Mouse (Mus musculus) adrenal gland, postnatal 10 days (tissue): ENCODE data around the gene Msi2. TPM values are rescaled to one million over a fixed set of nuclear protein-coding genes. Genes with fewer than 3 reads are reported as not detected.
A peak's percentile ranks its signal among the peaks of the same experiment; 100 is the strongest.

ENCODE experiments used
- DNase-seq: peaks from one replicate; pipeline ENCODE4 v3.0.0; 2021; ENCODE audit warnings: mixed read lengths
- total RNA-seq, 2 experiments: library from RNA; stranded (reverse); gene quantifications; 2 replicates each; pipeline ENCODE4 v1.2.3; 2021

The Msi2 gene
- total RNA-seq, 2 experiments from 2014 or later: 149 to 152 TPM

DNA sequence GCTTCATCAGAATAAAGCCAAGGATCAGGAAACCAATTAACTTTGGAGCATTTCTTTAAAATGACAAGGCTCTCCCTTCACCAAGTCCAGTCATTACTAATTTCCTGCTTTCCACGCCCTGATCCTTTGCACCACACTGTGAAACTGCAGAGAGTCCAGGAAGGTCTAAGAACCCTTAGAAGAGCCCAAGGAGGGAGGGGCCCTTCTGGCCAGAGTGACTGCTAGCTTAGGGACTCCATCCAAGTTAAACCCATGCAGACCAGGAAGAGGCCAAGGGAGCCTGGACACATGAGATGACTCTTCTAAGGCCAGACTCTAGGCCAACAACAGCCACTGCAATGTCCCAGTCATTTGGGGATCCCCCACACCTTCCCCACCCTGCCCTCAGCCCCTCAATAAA is 83.7 kb downstream of the Msi2 start:
- DNase-seq: no peak

DNA sequence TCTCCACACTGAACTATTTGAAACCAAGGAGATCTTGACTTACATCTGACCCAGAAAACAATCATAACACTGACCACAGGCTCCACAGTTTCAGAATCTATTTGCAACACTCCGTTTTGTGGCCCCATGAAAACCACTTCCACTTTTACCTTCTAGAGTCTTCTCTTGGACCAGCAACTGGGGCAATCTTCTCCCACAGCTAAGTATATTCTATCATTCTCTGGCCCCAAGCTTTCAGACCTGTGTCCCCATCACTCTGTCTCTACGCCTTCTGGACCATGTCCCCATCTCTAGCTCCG is 86.4 kb downstream of the Msi2 start:
- DNase-seq: no peak

DNA sequence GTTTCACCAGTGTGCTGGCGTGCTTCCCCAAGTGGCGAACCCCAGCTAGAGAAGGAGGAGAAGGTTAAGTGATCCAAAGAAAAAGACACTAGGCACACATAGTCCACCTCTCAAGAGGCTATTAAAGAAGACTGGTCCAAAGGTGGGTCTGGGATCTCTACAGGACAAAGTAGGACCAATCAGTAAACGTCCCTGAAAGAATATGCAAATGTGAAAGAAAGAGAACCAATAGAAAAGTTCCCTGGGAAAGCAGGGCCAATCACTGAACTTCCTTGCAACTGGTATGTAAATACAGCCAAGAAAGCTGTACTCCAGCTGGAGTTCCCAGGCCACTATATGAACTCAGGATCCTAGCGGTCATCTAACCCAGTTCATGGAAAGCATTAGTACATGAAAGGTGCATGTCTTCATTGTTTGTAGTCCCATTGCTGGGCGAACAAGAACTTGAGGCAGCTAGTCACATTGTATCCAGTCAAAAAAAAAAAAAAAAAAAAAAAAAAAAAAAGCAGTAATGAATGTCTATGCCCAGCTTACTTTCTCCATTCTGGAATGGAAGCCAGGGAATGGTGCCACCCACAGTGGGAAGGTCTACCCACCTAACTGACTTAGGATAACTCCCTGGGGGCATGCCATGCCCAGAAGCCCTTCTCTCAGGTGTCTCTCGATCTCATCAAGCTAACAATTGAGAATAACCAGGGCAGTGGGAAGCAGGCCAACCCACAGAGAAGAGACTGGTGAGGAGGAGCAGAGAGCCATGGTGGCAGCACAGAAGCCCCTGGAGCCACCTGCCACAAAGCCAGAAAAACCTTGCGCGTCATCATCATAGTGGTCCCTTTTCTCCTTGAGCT is 87.0 kb downstream of the Msi2 start:
- no peak for DNase-seq

DNA sequence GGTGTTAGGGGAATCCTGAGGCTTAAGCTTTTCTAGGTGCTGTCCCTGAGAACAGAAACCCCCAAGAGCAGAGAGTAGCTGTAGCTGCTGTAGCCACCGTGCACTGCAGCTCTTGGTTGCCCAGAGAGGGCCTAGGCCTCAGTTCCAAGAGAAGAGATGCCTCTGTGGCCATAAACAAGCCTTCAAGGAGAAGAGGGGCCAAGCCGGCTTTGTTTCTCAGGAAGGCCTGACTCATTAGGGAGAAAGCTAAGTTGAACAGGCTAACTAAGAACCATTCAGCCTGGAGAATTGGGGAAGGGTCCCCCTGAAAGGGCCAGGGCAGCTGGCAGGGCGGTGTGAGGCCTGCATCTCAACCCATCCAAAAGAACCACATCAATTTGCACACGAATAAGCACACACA is 88.7 kb downstream of the Msi2 start:
- no peak for DNase-seq

DNA sequence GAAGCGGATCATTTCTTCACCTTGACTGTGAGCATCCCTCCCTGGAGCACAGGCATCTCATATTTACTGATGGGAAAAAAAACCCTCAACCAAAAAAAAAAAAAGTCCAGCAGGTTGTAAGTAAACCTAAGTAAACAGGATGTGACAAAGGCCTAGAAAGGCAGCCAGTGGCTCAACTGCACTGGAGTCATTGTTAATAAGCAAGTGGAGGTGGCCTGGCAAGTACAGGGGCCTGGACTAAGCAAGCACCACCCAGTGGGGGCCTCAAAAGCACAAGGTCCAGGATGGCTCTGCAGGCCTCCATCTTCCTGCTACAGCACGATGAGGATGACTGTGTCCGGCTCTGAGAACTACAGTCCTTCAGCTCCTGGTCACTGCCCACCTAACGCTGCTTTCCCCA is 89.1 kb downstream of the Msi2 start:
- DNase-seq: no peak

DNA sequence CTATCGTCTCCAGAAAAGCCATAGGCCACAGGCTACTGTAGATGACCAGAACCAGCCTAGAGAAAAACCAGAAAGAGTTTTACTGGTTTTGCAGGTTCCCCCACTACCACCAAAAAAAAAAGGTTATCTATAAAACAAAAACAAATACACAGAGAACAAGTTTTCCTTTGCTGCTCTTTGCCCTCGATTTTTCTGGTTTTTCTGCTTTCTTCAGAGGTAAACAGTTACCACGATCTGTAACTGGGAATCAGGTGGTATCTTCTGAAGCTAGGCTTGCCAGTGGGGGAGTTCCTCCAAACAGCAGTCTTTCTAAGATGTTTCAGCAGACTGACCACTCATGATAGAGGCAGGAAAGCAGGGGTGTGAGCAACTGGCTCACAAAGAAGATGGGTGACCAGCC is 89.6 kb downstream of the Msi2 start:
- DNase-seq: no peak

DNA sequence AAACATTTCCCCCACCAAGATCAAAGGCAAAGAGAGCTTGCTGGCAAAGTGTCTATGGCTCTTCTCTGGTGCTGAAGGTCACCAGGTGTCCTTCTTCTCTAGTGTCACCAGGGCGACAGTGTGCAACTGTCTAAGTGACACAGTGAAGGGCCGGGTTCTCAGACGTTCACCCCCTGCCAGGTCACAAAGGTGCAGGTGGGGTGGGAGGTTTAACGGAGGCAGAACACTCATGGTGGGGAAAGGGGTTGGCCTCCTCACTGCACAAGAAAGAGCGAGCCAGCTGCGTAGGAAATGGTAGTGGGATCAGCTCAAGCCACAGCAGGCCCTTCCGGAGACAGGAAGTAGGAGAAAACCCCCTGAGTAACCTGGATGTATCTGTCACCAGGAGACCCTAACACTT is 91.0 kb downstream of the Msi2 start:
- no peak for DNase-seq

DNA sequence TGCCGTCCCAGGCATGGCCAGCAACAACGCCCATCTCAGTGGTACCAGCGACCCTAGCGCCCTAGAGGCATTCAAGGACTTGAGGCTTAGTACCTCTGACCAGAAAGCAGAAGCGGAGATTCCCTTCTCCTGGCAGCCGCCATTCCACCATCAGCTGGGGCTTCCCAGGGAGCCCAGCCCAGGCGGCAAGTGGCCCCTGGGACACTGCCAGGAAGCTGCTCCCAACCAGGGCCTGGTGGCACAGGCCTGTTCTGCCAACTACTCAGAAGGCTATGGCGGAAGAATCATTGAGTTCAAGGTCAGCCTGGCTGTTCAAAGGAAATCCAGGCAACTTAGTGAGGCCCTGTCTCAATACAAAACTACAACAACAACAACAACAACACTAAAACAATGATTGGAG is 91.7 kb downstream of the Msi2 start:
- peak; percentile 65 for DNase-seq

DNA sequence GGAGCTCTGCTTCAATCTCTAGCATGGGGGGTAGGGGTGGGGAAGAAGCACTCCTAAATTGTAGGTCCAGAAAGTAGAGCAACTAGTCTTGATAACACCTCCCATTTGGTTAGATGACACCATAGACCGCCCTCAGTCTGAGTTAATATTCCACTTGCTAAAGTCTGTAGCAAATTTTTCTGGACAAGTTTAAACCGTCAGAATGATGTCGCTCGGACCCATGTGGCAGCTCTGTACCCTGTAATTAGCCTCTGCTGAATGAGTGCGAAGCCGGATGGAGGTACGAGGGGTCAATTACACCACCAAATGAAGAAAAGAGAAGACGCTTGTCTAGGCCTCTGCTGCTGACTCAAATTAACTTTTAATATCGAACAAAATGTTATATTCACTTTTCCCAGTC is 92.3 kb downstream of the Msi2 start:
- DNase-seq: no peak

DNA sequence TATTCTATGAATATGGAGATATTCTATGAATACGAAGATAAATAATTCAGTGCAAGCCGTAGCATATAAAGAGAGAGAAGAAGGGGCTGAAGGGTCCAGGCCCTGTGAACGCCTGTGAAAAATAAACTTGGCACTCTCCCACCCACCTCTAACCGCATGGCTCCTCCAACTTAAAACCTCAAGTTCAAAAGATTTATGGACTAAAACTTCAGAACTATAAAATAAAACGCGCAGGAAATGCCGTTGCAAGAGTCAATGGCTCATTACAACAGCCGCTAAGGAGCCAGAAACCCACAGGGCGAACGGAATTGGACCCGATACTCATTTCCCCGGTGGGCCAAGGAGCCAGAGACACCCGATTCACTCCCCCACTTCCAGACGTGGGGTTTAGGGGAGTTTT is 93.2 kb downstream of the Msi2 start:
- no peak for DNase-seq

DNA sequence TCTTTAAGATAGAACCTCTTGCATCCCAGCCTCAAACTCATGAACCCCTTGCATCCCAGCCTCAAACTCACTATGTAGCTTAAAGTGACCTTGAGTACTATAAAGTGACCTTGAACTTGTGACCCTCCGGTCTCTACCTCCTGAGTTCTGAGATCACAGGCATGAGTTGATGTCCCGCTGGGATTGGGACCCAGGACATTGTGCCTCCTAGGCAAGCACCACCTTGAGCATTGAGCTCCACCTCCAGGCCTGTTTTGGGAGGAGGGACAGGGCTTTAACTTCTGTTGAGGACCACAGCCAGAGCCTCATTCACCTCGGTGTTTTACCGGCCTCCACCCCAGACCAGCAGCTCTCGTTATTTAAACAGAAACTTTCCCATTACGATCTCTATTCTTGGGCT is 93.7 kb downstream of the Msi2 start:
- DNase-seq: no peak

DNA sequence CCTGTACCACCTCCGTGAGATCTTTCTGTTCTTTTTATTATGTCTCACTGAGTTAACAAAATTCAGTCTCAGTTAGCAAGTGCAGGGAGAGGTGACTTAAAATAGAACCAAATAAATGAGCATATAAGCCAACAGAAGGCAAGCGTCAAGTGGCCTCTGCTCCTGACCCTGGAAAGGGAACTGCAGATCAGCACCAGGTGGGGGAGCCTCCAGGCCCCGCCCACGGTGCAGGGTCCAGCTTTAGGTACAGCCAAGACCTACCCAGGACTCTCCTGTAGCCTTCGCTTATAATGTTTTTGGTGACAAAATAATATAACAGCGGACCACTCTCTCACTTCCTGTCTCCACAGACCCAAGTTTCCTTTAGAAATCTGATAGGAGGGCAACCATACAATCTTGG is 94.6 kb downstream of the Msi2 start:
- DNase-seq: no peak

DNA sequence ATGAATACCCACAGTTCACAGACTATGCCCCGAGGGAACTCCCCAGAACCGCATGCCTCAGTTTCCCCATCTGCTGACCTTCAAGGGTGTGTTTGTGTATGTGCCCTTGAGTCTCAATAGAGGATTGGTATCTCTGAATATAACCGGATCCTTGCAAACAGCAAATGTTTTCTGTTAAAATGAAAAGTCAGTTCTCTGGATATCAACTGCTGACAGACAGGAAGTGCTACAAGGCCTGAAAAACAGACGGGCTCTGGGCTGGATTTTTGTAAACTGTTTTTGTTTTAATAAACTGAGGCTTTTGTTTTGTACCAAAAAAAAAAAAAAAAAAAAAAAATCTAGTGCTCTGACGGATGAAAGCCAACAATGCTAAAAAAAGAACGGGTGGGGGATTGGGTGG is 95.8 kb downstream of the Msi2 start:
- DNase-seq: no peak

DNA sequence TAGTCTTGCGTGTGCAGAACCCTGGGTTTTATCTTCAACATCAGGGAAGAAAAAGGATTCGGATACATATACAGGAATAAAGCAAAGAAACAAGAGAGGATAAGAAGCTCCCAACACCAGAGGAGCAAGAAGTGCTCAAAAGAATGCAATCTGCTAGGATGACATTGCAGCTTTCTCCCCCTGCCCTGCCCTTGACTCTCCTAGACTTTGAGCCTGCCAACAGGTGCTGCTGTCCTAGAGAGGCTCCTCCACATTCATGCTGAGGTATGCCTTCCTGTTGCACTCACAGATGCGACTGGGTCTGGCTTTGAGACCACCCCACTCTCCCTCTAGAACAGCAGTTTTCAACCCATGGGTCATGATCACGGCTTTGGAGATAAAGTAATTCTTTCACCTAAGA is 96.5 kb downstream of the Msi2 start:
- DNase-seq: no peak

DNA sequence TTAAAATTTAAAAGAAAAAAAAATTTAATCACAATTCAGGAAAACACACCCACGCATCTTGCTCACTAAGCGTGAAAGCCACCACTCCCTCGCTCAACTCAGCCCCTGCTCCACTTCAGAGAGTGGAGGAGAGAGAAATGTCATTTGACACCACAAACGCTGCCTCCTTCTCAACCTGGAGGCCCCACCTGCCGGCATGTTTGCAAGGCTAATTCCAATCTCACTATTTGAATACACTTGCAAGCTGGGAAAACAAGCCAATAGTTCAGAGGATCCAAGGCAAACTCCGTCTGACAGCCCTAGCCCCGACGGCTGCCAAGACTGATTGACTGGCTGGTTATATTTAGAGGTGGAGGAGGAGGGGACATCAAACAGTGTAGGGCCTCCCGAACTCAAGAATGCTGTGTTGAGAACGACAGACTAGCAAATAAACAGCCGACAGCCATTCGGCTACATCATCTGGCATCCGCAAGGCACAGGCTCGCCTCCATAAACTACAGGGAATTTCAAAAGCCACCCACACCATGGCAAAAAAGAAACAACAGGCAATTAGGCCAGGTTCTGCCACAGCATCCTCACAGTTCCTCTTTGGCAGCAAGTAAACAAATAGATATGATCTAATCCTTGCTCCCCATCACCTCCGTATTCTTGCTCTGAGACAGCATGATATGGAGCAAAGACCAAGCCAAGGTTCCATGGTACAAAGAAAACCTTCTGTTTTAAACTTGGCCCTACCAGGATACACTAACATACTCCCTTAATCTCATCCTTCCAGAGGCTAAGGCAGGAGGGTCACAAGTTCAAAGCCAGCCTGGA is 97.9 kb downstream of the Msi2 start:
- DNase-seq: no peak

DNA sequence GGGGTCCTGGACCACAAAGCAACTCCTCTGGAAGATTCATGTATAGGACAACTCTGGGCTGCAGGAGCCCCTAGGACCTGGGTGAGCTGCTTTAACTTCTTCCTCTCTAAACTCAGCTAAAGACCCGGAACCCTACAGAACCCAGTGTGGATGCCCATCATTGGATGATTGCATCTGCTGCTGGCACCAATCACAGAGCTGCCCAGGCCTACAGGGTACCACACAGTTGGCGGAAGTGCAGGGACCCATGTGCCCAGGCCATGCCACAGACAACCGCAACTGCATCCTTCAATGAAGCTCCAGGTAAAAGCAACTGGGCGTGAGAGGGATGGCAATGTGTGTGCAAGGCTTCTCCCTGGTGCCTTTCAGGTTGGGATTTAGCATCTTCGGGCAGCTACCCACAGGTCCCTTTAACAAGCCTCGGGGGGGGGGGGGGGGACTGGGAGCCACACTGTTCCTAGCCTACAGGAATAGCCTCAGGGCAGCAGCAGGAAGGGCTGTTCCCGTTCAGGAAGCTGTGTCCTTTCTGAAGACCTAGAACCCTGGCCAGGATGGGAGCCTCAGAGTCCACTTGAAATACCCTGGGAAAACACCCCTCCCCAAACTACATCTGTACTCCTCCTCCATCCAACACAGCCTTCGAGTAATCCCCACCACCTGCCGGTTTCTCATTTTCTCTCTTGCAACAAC is 98.7 kb downstream of the Msi2 start:
- no peak for DNase-seq

DNA sequence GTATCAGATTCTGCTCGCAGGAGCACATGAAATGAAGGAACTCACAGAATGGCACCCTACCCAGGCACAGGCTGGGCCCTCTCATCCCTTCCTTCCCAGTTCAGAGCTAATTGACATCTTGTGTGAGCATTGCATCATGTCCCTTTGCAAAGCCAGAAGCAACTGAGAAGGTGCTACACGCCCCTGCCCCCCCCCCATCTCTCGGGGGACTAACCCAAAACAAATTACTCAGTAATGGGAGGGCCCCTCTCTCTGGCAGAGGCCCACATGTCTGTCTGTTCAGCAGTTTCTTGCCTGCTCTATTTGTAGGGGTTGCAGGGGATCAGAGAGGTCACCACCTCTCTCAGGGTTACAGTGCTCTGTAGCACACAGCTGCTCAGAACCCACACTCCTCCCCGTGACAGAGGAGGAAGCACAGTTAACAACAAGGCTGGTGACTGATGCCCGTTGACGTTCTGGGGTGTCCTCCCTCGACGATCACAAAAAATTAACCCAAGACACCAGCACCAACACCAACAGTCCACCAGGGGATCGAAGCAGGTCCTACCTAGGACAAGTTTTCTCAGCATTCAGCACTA is 99.5 kb downstream of the Msi2 start:
- peak; percentile 66 for DNase-seq

DNA sequence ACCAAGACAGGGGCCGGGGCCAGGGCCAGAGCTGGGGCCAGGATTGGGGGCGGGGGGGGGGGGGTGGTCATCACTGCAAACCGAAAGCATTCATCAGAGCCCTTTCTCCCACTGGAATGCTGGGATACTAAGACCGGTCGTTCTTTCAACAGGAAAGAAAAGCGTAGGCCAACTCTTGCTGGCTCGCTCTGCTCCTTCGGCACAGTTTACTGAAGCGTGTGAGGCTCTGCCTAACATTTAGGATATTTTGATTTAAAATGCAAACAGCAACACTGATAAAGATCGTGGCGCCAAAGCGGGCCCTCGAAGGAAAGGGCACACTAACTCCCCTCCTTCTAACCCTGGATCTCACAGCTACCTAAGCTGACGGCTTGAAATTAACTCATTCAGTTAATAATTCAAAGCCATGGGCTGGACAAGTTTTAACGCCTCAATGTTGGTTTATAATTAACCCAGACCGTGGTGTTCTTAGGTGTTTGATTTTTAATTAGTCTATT is 100.3 kb downstream of the Msi2 start:
- no peak for DNase-seq

DNA sequence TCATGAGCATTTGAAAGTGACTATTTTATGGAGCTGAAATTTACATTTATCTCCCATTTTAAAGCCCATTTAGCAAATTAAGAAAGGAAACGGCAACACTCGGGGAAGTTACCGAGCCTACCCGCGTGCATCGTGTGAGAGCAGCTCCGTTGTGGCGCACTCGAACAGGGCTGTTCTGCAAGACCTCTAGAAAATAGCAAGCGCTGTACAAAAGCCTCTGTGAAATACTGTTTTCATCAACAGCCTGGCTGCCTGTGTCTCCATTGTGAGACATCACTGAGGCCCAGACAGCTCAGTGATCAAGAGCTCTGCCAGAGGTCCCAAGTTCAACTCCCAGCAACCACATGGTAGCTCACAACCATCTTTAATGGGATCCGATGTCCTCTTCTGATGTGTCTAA is 100.9 kb downstream of the Msi2 start:
- no peak for DNase-seq

DNA sequence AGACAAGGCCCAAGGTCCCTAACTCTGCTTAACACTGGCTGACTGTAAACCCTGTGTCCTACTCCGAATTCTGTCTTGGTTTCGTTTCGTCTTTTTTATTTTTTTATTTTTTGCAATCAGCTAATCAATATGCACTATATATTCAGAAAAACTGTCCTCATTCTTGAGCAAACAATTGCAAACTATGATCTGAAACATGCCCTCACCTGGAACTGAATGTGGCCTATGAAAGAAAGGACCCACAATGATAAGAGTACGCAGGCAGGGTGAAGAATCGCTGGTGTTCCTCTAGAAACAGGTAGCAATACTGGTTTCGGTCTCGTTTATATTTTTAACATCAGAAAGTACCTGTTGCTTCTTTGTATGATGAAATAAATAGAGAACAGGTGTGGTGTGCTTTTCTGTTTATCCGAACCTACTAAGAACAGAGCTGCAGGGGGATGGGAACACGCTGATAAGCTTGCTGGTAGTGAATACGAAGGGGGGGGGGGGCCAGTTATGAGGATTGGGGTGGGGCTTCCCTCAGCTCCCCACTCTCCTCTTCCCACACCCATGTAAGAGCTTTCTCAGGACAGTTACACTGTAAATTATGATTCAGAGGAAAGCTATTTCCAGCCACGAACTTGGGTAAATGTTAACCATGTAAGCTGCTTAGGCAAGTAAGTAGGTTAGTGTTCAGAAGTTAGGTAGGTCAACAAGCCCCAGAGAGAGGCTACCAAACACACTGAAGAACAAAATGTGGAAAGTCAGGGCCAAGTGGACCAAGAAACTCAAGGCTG is 103.6 kb downstream of the Msi2 start:
- no peak for DNase-seq

DNA sequence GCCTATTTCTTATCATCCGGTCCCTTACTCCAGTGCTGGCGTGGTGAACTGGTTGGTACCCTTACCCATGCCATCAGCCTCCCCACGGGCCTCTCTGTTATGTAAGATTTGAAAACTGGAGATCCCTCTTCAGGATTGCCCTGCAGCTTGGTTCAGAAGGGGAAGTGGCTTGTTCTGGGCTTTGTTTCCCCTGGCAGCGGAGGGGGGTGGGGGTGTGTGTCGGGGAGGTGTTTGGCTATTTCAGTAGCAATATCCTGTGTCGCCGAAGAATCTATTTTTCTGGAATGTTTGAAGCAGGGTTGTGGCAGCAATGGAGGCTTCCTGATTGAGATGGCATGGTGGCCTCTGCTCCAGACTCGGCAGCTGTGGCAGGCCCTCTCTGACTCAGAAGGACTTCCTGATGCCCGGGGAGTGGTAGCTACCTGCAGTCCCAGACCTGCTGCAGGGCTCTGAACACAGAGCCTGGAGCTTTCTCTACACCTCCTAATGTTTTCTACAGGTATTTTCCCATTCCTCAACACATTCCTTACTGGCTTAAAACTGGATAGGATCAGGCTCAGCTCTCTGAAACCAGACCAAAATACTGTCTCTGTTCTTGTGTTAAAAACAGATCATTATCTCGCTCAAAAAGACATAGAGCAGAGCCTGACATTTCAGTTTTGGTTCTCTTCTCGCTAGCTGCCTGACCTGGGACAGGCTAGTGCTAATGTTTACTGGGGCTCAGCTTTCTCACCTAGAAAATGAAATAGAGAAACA is 104.4 kb downstream of the Msi2 start:
- DNase-seq: no peak
